Mouse (Mus musculus): ENCODE measurements around the gene Angptl6. TPM values are rescaled to one million over a fixed set of nuclear protein-coding genes. Genes with fewer than 3 reads are reported as not detected.

The Angptl6 gene
- polyA plus RNA-seq, 1 experiment from 2014 or later: 4.6 TPM

DNA sequence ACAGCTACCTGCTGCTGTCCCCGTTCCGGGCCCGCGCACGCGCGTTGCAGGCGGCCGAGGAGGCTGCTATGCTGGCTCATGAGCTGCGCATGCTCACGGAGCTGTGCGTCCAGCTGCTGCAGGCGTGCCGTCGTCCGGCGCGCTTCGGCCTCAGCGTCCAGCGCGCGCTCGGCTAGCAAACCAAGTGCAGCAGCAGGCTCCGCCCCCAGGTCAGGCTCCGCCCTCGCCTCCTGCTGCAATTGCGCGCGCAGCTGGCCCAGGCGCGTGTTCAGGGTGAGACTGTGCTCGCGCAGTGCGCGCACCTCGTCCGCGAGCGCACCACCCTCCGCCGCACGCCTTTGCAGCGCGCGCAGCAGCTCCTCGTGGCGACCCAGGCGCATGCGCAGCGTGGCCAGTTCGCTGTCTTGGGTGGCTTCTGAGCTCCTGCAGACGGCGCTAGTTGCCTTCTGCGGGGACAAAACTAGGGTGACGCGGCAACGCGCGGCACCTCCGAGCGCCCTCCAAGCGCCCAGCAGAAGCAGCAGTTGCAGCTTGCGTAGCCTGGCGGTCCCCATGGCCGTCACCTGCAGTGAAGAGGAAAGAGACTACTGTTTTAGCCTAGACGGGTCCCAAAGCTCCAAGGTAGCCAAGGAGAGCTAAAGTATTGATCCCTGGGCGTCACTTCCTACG lies 1.4 kb downstream of the Angptl6 start:
- peaks cover 13% of the 10 kb centered on the region for H3K4me1 ChIP-seq
- peak overlapping the region; percentile 55 for H3K9ac ChIP-seq
- H3K4me2 ChIP-seq: peak overlapping the region; percentile 84
- no peaks in the 10 kb centered on the region for H3K27me3 ChIP-seq
- no peaks in the 10 kb centered on the region for H3K9me3 ChIP-seq
- no peaks in the 10 kb centered on the region for H3K36me3 ChIP-seq
- H3K27ac ChIP-seq: peak overlapping the region; percentile 94
- H3K4me3 ChIP-seq: peak overlapping the region; percentile 49
- peak; percentile 95 for ATAC-seq (ENCODE audit: insufficient number of reproducible peaks, low FRiP score, low TSS enrichment, low read depth)
- WGBS: under 1% methylated on average over 69 of the region's 69 CpGs

DNA sequence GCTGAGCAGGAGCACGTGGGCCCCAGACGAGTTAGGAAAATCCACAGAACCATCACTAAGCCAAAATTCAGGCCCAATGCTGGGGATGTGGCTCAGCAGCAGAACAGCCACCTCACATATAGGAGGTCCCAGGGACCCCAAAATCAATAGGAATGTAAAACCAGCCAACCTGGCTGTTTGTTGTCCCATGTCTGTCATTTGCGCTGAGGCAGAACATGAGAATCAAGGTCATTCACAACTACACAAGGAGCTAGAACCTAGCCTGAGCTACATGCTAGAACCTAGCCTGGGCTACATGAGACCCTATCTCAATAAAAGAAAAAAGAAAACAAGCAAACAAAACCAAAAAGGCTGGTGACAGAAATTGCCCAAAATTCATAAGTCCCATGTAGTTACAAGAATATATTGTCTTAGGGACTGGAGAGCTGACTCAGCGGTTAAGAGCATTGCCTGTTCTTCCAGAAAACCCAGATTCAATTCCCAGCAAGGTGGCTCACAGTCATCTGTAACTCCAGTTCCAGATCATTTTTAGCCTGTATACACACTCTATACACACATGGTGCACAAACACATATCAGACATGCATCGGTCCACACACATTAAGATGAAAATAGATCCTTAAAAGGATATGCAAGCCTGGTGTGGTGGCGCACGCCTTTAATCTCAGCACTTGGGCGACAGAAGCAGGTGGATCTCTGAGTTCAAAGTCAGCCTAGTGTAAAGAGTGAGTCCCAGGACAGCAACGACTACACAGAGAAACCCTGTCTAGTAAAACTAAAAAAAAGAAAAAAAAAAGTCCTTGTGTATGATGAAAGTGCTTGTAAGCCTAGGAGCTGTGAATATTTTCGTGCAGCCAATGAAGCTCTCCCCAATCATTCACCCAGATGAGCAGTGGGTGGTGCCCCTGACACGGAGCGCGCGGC lies 2.1 kb downstream of the Angptl6 start:
- Histone ChIP-seq H3K27ac (peak overlapping the region; percentile 40; the same call in 1 of the 2 replicates), H3K4me1 (peaks cover 13% of the 10 kb centered on the region), H3K36me3 (no peaks in the 10 kb centered on the region), H3K9ac (peak overlapping the region; percentile 20; the same call in 1 of the 2 replicates), H3K4me2 (peak overlapping the region; percentile 84), H3K9me3 (no peaks in the 10 kb centered on the region), H3K4me3 (peak overlapping the region; percentile 49), H3K27me3 (no peaks in the 10 kb centered on the region)
- no peak for ATAC-seq (ENCODE audit: insufficient number of reproducible peaks, low FRiP score, low TSS enrichment, low read depth)
- 33% methylated on average over 14 of the region's 14 CpGs for WGBS

- no peak overlapping the region for H3K9ac ChIP-seq
- H3K4me1 ChIP-seq: peaks cover 13% of the 10 kb centered on the region
- H3K4me3 ChIP-seq: no peak overlapping the region
- H3K9me3 ChIP-seq: no peaks in the 10 kb centered on the region
- 69% methylated on average over 8 of the region's 9 CpGs for WGBS
- H3K36me3 ChIP-seq: no peaks in the 10 kb centered on the region
- H3K4me2 ChIP-seq: no peak overlapping the region
- 0 out of 2 replicates have a peak, but pooled peaks cover 2% of the 10 kb centered on the region for H3K27me3 ChIP-seq
- no peak for ATAC-seq (ENCODE audit: insufficient number of reproducible peaks, low FRiP score, low TSS enrichment, low read depth)
- no peak overlapping the region for H3K27ac ChIP-seq
Observed at GRCm38 (mm10) chr9:20876318-20877117, 3.0 kb downstream of the Angptl6 start.

DNA sequence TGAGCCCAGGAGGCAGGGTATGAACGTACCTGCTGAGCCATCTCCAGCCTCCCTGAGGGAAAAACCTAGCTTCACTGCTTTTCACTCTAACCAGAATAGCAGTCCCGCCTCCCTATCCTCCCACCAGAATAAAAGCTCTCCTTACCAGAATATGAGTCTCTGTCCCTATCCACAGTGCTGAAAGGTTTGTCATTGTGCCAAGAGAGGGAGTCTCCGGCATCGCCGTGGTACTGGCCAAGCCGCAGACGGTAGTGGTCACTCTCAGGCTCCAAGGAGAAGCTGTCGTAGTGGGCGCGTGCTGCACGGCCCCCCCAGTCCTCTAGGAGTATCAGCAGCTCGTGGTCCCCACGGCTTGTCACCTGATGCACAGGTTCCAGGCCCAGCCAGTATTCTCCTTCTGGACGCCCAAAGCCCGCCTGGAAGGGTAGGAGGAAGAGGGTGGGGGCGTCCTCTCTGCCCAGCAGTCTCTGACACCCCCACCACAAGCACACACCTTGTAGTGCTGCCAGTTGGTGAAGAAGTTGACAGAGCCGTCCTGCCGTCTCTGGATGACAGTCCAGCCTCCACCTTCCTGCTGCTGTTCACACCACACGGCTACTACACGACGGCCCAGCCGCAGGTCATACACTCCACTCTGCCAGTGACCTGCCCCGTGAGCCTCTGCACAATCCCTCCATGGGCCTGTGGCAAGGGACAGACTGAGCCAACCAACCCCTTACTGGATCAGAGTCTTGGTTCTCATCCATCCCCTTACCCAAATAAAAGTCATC lies 4.3 kb downstream of the Angptl6 start:
- no peak overlapping the region for H3K9ac ChIP-seq
- no peak for ATAC-seq (ENCODE audit: insufficient number of reproducible peaks, low FRiP score, low TSS enrichment, low read depth)
- no peak overlapping the region for H3K4me2 ChIP-seq
- H3K4me3 ChIP-seq: no peak overlapping the region
- H3K36me3 ChIP-seq: no peaks in the 10 kb centered on the region
- WGBS: 66% methylated on average over 23 of the region's 23 CpGs
- no peaks in the 10 kb centered on the region for H3K9me3 ChIP-seq
- no peak overlapping the region for H3K27ac ChIP-seq
- H3K27me3 ChIP-seq: peaks cover 13% of the 10 kb centered on the region
- H3K4me1 ChIP-seq: peaks cover 13% of the 10 kb centered on the region

- H3K36me3 ChIP-seq: no peaks in the 10 kb centered on the region
- 80% methylated on average over 12 of the region's 12 CpGs for WGBS
Observed at GRCm38 (mm10) chr9:20873521-20873920, 6.0 kb downstream of the Angptl6 start.

GRCm38 (mm10) chr9:20872991-20873390 lies 6.5 kb downstream of the Angptl6 start:
- Histone ChIP-seq H3K27ac (no peak overlapping the region), H3K4me3 (no peak overlapping the region), H3K36me3 (no peaks in the 10 kb centered on the region), H3K27me3 (peaks cover 34% of the 10 kb centered on the region), H3K9me3 (no peaks in the 10 kb centered on the region), H3K4me2 (no peak overlapping the region), H3K9ac (no peak overlapping the region), H3K4me1 (peaks cover 18% of the 10 kb centered on the region)
- ATAC-seq (ENCODE audit: insufficient number of reproducible peaks, low FRiP score, low TSS enrichment, low read depth): no peak
- WGBS: 86% methylated on average over 10 of the region's 10 CpGs

More at GRCm38 (mm10) chr9:20873521-20873920, 6.0 kb downstream of the Angptl6 start:
- no peaks in the 10 kb centered on the region for H3K9me3 ChIP-seq
- H3K9ac ChIP-seq: no peak overlapping the region
- no peak overlapping the region for H3K4me2 ChIP-seq
- no peak for ATAC-seq (ENCODE audit: insufficient number of reproducible peaks, low FRiP score, low TSS enrichment, low read depth)
- no peak overlapping the region for H3K4me3 ChIP-seq
- H3K4me1 ChIP-seq: peaks cover 16% of the 10 kb centered on the region
- H3K27me3 ChIP-seq: peaks cover 30% of the 10 kb centered on the region
- H3K27ac ChIP-seq: no peak overlapping the region

DNA sequence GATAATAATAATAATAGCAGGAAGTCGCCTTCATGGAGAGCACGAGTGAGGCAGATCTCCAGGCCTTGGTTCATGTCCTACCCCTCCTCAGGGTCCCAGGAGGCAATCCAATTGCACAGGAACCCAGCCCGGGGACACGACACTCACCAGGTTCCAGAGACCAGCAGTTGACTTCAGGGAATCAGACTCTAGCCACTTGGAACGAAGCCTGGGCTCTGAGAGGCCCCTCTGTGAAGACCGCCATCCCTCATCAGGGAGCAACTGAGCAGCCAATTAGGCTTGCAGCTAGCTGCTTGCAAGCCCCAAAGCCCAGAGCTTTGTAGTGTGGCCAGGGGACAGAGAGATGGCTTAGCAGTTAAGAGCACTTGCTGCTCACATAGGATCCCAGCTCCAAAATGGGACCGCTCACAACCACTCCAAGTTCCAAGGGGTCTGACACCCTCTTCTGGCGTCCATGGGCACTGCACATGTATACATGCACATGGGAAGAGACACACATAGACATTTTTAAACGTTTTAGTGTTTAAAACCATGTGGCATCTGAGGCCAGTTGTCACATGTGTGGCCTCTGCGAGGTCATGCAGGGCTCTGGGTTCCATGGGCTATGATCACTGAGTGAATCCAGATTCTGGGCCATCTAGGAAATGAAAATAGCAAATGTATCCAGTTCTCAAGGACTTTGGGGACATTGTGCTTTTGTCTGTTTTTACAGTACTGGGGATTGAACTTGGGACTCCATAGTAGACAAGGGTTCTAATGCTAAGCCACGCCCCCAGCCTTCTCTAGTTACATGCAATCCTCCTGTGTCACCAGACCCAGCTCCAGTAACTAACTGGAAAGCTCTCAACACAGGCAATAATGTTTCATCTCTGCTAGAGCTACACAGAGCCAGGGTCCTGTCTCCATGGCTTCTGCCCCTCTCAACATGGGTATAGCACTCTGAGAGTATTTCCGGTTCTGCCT lies 9.0 kb downstream of the Angptl6 start:
- WGBS: 73% methylated on average over 12 of the region's 12 CpGs
- no peak overlapping the region for H3K4me2 ChIP-seq
- peaks cover 55% of the 10 kb centered on the region for H3K27me3 ChIP-seq
- no peak for ATAC-seq (ENCODE audit: insufficient number of reproducible peaks, low FRiP score, low TSS enrichment, low read depth)
- H3K9ac ChIP-seq: no peak overlapping the region
- no peak overlapping the region for H3K4me3 ChIP-seq
- H3K4me1 ChIP-seq: peaks cover 10% of the 10 kb centered on the region
- H3K36me3 ChIP-seq: no peaks in the 10 kb centered on the region
- no peaks in the 10 kb centered on the region for H3K9me3 ChIP-seq
- H3K27ac ChIP-seq: no peak overlapping the region

DNA sequence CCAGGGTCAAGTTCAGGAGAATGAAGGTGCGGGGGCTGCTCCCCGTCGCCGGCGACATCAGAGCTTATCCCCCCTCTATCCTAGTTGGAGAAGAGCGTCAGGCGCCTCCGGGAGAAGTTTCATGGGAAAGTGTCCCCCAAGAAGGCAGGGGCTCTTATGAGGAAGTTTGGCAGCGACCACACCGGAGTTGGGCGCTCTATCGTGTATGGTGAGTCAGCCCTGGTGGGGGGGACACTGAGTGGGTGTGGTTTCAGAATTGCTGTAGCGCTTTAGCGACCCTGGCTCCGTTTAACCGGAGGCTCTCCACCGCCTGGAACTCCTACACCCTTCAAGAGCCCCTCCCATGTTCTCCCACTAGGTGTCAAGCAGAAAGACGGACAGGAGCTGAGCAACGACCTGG lies 10.3 kb downstream of the Angptl6 start:
- Histone ChIP-seq H3K4me2 (peak overlapping the region; percentile 73), H3K9ac (no peak overlapping the region), H3K27ac (no peak overlapping the region), H3K4me1 (peaks cover 10% of the 10 kb centered on the region), H3K36me3 (no peaks in the 10 kb centered on the region), H3K9me3 (no peaks in the 10 kb centered on the region), H3K27me3 (peaks cover 55% of the 10 kb centered on the region), H3K4me3 (peak overlapping the region; percentile 53)
- ATAC-seq (ENCODE audit: insufficient number of reproducible peaks, low FRiP score, low TSS enrichment, low read depth): no peak
- 3% methylated on average over 19 of the region's 19 CpGs for WGBS

- H3K27ac ChIP-seq: no peak within 1 kb of the TSS
- peak within 1 kb of the TSS; percentile 53 for H3K4me3 ChIP-seq
- ATAC-seq (ENCODE audit: insufficient number of reproducible peaks, low FRiP score, low TSS enrichment, low read depth): no peak
- peak within 1 kb of the TSS; percentile 73 for H3K4me2 ChIP-seq
- peaks cover 10% of the 10 kb centered on the region for H3K4me1 ChIP-seq
- peak within 1 kb of the TSS; percentile 31; the same call in 1 of the 2 replicates for H3K9ac ChIP-seq
- H3K27me3 ChIP-seq: peaks cover 55% of the 10 kb centered on the region
- no peaks in the 10 kb centered on the region for H3K36me3 ChIP-seq
- H3K9me3 ChIP-seq: no peaks in the 10 kb centered on the region
- 7% methylated on average over 53 of the region's 53 CpGs for WGBS
Observed at GRCm38 (mm10) chr9:20868448-20869001, 11.0 kb downstream of the Angptl6 start, which contains the start of gene A230050P20Rik. TSS of gene A230050P20Rik (plus strand) at chr9:20868642.

DNA sequence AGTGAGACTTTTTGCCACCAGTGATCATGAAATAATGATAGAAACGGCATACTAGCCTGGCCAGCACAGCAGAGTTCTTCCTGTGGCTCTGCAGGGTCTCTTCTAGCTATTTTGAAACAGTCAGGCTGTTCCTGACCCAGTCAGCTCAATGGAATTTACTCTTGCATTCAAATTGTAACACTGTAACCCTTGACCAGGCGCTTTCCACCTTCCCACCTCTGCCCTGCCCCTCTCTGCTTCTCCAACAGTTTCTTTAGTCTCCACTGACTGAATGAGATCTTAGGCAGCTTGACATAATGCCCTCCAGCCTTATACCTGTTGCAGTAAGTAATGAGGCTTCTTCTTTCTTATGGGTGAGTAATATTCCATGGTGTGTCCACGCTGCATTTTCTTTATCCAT lies 12.6 kb downstream of the Angptl6 start:
- Histone ChIP-seq H3K4me3 (no peak overlapping the region), H3K9me3 (no peaks in the 10 kb centered on the region), H3K27me3 (peaks cover 54% of the 10 kb centered on the region), H3K4me1 (peaks cover 10% of the 10 kb centered on the region), H3K4me2 (no peak overlapping the region), H3K9ac (no peak overlapping the region), H3K36me3 (no peaks in the 10 kb centered on the region), H3K27ac (no peak overlapping the region)
- WGBS: 65% methylated on average over 3 of the region's 3 CpGs
- ATAC-seq (ENCODE audit: insufficient number of reproducible peaks, low FRiP score, low TSS enrichment, low read depth): no peak
